Comparison of ENCODE assay signal across 12 mouse cellular contexts in the genomic region with DNA sequence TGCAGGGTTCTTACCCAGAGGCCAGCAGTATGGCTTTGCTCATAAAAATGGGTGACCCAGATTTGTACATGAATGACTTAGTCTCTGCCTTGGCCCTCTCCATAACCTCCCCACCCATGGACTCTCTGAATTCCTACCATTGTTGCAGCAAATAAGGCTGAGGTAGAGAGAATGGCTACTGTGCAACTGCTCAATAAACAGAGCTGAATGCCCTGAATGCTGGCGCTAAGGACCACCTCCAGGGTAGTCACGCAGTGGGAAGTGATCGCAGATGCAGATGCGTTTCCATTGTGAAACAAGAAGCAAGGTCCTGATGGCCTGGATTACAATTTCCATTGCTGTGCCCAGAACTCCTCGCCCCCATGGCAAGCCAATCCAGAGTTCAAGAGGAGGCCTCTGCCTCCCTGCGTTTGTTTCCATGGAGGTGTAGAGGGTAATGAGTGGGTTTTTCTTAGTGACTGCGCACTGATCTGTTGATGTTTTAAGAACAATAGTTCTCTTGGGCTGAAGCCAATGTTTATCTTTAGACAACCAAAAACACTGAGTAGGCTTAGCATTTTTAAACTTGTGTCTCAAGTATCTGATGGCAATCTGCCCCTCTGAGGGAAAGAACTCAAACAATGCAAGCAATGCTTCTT. TPM values are rescaled to one million over a fixed set of nuclear protein-coding genes. Genes with fewer than 3 reads are reported as not detected.
A peak's percentile ranks its signal among the peaks of the same experiment; 100 is the strongest.
DNase-seq lines count a peak whose midpoint lies in the region; ATAC-seq and TF ChIP-seq lines count a peak whose summit lies in the region.
"Had no signal": no experiment of that assay in that cellular context is flagged by ENCODE, and none has a peak within 500 bp of the region (broad histone marks: within the 10 kb centered on the region; RNA-seq: fewer than 3 reads in every experiment).

No protein-coding gene starts in this region.

- TF ChIP-seq POLR2A in ES-Bruce4 (IDR thresholded peaks at IDR 0.05; ENCODE audit: insufficient read depth, low read length) = no peak

- peak; percentile 38; the same call in 1 of the 2 replicates for ATAC-seq in forebrain, postnatal 0 days
- no peak for ATAC-seq in frontal cortex, adult (ENCODE audit: low TSS enrichment)
- ATAC-seq: intestine, embryonic 16.5 days had no signal

- no peak overlapping the region for H3K4me3 ChIP-seq in ES-Bruce4 (ENCODE audit: low read depth, low read length)
- H3K4me3 ChIP-seq in forebrain, postnatal 0 days (ENCODE audit: low read depth, low read length) = no peak overlapping the region
- H3K4me3 ChIP-seq: limb, embryonic 15.5 days had no signal

- TF ChIP-seq CTCF in ES-Bruce4 (IDR thresholded peaks at IDR 0.05; ENCODE audit: low read depth, low read length) = no peak
- no peak for TF ChIP-seq CTCF in forebrain, postnatal 0 days (IDR thresholded peaks at IDR 0.05; ENCODE audit: low read depth)

- H3K4me1 ChIP-seq in ES-Bruce4 (ENCODE audit: control insufficient read depth, insufficient read depth, low read length) = peaks cover 7% of the 10 kb centered on the region
- no peaks in the 10 kb centered on the region for H3K4me1 ChIP-seq in forebrain, postnatal 0 days (ENCODE audit: insufficient read depth)
- H3K4me1 ChIP-seq: limb, embryonic 15.5 days had no signal

- H3K27ac ChIP-seq in ES-Bruce4 (ENCODE audit: insufficient read depth, low read length) = peak overlapping the region; percentile 97
- no peak overlapping the region for H3K27ac ChIP-seq in forebrain, postnatal 0 days (ENCODE audit: low read depth, low read length)
- H3K27ac ChIP-seq: limb, embryonic 15.5 days had no signal

- 0 out of 2 replicates have a peak, but pooled peaks cover 1% of the 10 kb centered on the region for H3K9me3 ChIP-seq in ES-Bruce4 (replicated peaks; ENCODE audit: control insufficient read depth, insufficient read depth, low read length, poor library complexity, severe bottlenecking)
- no peaks in the 10 kb centered on the region for H3K9me3 ChIP-seq in forebrain, postnatal 0 days (ENCODE audit: low read length)
- H3K9me3 ChIP-seq: limb, embryonic 15.5 days had no signal

- H3K27me3 ChIP-seq in ES-Bruce4 (ENCODE audit: control insufficient read depth, insufficient read depth, low read length, poor library complexity, severe bottlenecking) = no peaks in the 10 kb centered on the region
- no peaks in the 10 kb centered on the region for H3K27me3 ChIP-seq in forebrain, postnatal 0 days (ENCODE audit: insufficient read depth, low read length)
- H3K27me3 ChIP-seq: limb, embryonic 15.5 days had no signal

- no peak overlapping the region for H3K4me2 ChIP-seq in forebrain, postnatal 0 days (ENCODE audit: low read depth)
- H3K4me2 ChIP-seq: limb, embryonic 15.5 days had no signal

- no peak overlapping the region for H3K9ac ChIP-seq in ES-Bruce4 (ENCODE audit: low read depth, poor library complexity, severe bottlenecking)
- no peak overlapping the region for H3K9ac ChIP-seq in forebrain, postnatal 0 days
- H3K9ac ChIP-seq: limb, embryonic 15.5 days had no signal

- H3K36me3 ChIP-seq in ES-Bruce4 (ENCODE audit: control insufficient read depth, insufficient read depth, low read length, poor library complexity, severe bottlenecking) = no peaks in the 10 kb centered on the region
- no peaks in the 10 kb centered on the region for H3K36me3 ChIP-seq in forebrain, postnatal 0 days (ENCODE audit: insufficient read depth)
- H3K36me3 ChIP-seq: limb, embryonic 15.5 days had no signal

- 7% methylated on average over 7 of the region's 7 CpGs for WGBS in forebrain, postnatal 0 days

- TF ChIP-seq EP300 in ES-Bruce4 (IDR thresholded peaks at IDR 0.05; ENCODE audit: insufficient read depth, low read depth, low read length) = peak; percentile 100

- peak; percentile 94 for DNase-seq in ZHBTc4 (ENCODE audit: low read depth, low spot score)
- peak; percentile 5 for DNase-seq in forebrain, postnatal 0 days
- peak; percentile 80 for DNase-seq in lung, postnatal 36 days
- no peak for DNase-seq in heart, postnatal 36 days
- no peak for DNase-seq in cerebellum, adult 8-10 months
- DNase-seq in frontal cortex, postnatal 10 days (ENCODE audit: low spot score in 2 of 2) = no peak
- DNase-seq: layer of hippocampus, postnatal 36 days; thymus, postnatal 4 days had no signal

- intact Hi-C loops in heart, postnatal 36 days (cut with DNase I) = no loop called here

RNA-seq across cellular contexts. Expression of a gene that starts 42.5 kb away (rescaled TPM):
- polyA plus RNA-seq in ES-Bruce4 (2011; ENCODE audit: insufficient read depth, insufficient read length, low read depth, missing spikeins) = 62.6 and 62.9 TPM in 2 replicates
- total RNA-seq in forebrain, postnatal 0 days (2014; rRNA removed) = 3.9 and 4.6 TPM in 2 replicates
- 2.3 and 3.9 TPM in 2 replicates for polyA plus RNA-seq in forebrain, postnatal 0 days (2015; fragmentation: Nextera tagmentation; extraction: Ambion mirVana)
- under 1 TPM; 0.19 to 0.36 TPM for total RNA-seq in heart, postnatal 36 days (2021)

Comparison
In these comparisons a context has a peak if more than half of its experiments do, and no peak if none do; other contexts are left out.
1. DNase-seq: peak in ZHBTc4 (single experiment), forebrain, postnatal 0 days (single experiment) and lung, postnatal 36 days (single experiment); none in heart, postnatal 36 days (0 of 2), cerebellum, adult 8-10 months (single experiment) and frontal cortex, postnatal 10 days (0 of 2).